ENCODE assay signal across 29 mouse cellular contexts in genomic region chr7:97629351-97629750, GRCm38 (mm10). TPM values are rescaled to one million over a fixed set of nuclear protein-coding genes. Genes with fewer than 3 reads are reported as not detected.
A peak's percentile ranks its signal among the peaks of the same experiment; 100 is the strongest.
DNase-seq lines count a peak whose midpoint lies in the region; ATAC-seq and TF ChIP-seq lines count a peak whose summit lies in the region.
"Had no signal": no experiment of that assay in that cellular context is flagged by ENCODE, and none has a peak within 500 bp of the region (broad histone marks: within the 10 kb centered on the region; RNA-seq: fewer than 3 reads in every experiment).

No protein-coding gene starts in this region.

- no peaks in the 10 kb centered on the region for H3K27me3 ChIP-seq in heart, embryonic 12.5 days (replicated peaks)
- no peaks in the 10 kb centered on the region for H3K27me3 ChIP-seq in heart, embryonic 10.5 days (ENCODE audit: insufficient read depth, poor library complexity, severe bottlenecking)
- H3K27me3 ChIP-seq in thymus, adult 2 months (ENCODE audit: control insufficient read depth, insufficient read depth, low read length) = no peaks in the 10 kb centered on the region
- H3K27me3 ChIP-seq: CH12.LX; embryonic facial prominence, embryonic 15.5 days; forebrain, embryonic 13.5 days; heart, embryonic 13.5 days; intestine, embryonic 15.5 days; limb, embryonic 13.5 days; liver, embryonic 12.5 days; neural tube, embryonic 13.5 days; stomach, embryonic 15.5 days had no signal

- 0 out of 2 replicates have a peak overlapping the region, but pooled peaks have one; percentile 8 for H3K4me2 ChIP-seq in heart, embryonic 12.5 days
- H3K4me2 ChIP-seq: embryonic facial prominence, embryonic 15.5 days; forebrain, embryonic 13.5 days; heart, embryonic 13.5 days; intestine, embryonic 15.5 days; limb, embryonic 13.5 days; liver, embryonic 12.5 days; midbrain, embryonic 11.5 days; neural tube, embryonic 13.5 days; stomach, embryonic 15.5 days had no signal

- H3K9ac ChIP-seq in heart, embryonic 12.5 days = no peak overlapping the region
- H3K9ac ChIP-seq: embryonic facial prominence, embryonic 15.5 days; forebrain, embryonic 13.5 days; heart, embryonic 13.5 days; intestine, embryonic 15.5 days; limb, embryonic 13.5 days; liver, embryonic 12.5 days; liver, postnatal 0 days; neural tube, embryonic 13.5 days; stomach, embryonic 15.5 days had no signal

- no peak for TF ChIP-seq CTCF in thymus, adult 2 months (IDR thresholded peaks at IDR 0.05; ENCODE audit: borderline replicate concordance, control insufficient read depth, extremely low read depth, insufficient read depth, low read length, poor library complexity)

- 22% methylated on average over 2 of the region's 2 CpGs for WGBS in heart, embryonic 12.5 days
- WGBS in heart, embryonic 10.5 days = 19% methylated on average over 2 of the region's 2 CpGs
- WGBS in thymus, adult 2 months = 90% methylated on average over 2 of the region's 2 CpGs

- no peak for ATAC-seq in heart, embryonic 12.5 days (ENCODE audit: insufficient number of reproducible peaks, low FRiP score)
- ATAC-seq: activated CD4-positive, CD25-positive, alpha-beta regulatory T cell, adult 4 months; forebrain, embryonic 13.5 days; hindbrain, postnatal 0 days; intestine, embryonic 15.5 days; liver, embryonic 12.5 days; liver, postnatal 0 days had no signal

- TF ChIP-seq POLR2A in thymus, adult 2 months (IDR thresholded peaks at IDR 0.05; ENCODE audit: control insufficient read depth, extremely low read depth, insufficient read depth, low read length, poor library complexity) = no peak

- no peak overlapping the region for H3K4me3 ChIP-seq in heart, embryonic 12.5 days
- no peak overlapping the region for H3K4me3 ChIP-seq in heart, embryonic 10.5 days
- H3K4me3 ChIP-seq in thymus, adult 2 months (ENCODE audit: control insufficient read depth, insufficient read depth, low read length) = no peak overlapping the region
- H3K4me3 ChIP-seq: embryonic facial prominence, embryonic 10.5 days; embryonic facial prominence, embryonic 15.5 days; forebrain, embryonic 13.5 days; heart, embryonic 13.5 days; intestine, embryonic 15.5 days; limb, embryonic 13.5 days; liver, embryonic 12.5 days; neural tube, embryonic 13.5 days; stomach, embryonic 15.5 days had no signal

- no peaks in the 10 kb centered on the region for H3K36me3 ChIP-seq in heart, embryonic 12.5 days
- H3K36me3 ChIP-seq in heart, embryonic 10.5 days = no peaks in the 10 kb centered on the region
- no peaks in the 10 kb centered on the region for H3K36me3 ChIP-seq in thymus, adult 2 months (ENCODE audit: control insufficient read depth, insufficient read depth, low read length)
- H3K36me3 ChIP-seq: embryonic facial prominence, embryonic 15.5 days; intestine, embryonic 15.5 days; limb, embryonic 13.5 days; liver, embryonic 12.5 days; neural tube, embryonic 13.5 days; stomach, embryonic 15.5 days had no signal

- peak; percentile 39 to 78 for DNase-seq in adrenal gland, adult (ENCODE audit: inconsistent age in 2 of 2, low spot score in 1 of 2)
- DNase-seq in adrenal gland, postnatal 4 days (ENCODE audit: low spot score in 2 of 2) = no peak
- no peak for DNase-seq in heart, embryonic 10.5 days (ENCODE audit: low spot score)
- DNase-seq in adrenal gland, adult 8-10 months = peak; percentile 24
- DNase-seq in retina, postnatal 1 day = peak; percentile 29
- no peak for DNase-seq in thymus, adult 2 months
- DNase-seq: cerebellum, adult 11-12 months; cerebellum, postnatal 25 days; gastrocnemius, postnatal 25 days; kidney, adult 2 months; kidney, postnatal 4 days; liver, postnatal 0 days; lung, postnatal 36 days; right cerebral cortex, postnatal 25 days; thymus, postnatal 14 days had no signal

- H3K4me1 ChIP-seq in heart, embryonic 12.5 days (replicated peaks) = peaks cover 22% of the 10 kb centered on the region
- H3K4me1 ChIP-seq in heart, embryonic 10.5 days = peaks cover 17% of the 10 kb centered on the region; the same call in 1 of the 2 replicates
- no peaks in the 10 kb centered on the region for H3K4me1 ChIP-seq in thymus, adult 2 months (replicated peaks; ENCODE audit: control insufficient read depth, insufficient read depth, low read length)
- H3K4me1 ChIP-seq: embryonic facial prominence, embryonic 10.5 days; embryonic facial prominence, embryonic 15.5 days; forebrain, embryonic 13.5 days; intestine, embryonic 15.5 days; liver, embryonic 12.5 days; neural tube, embryonic 13.5 days; stomach, embryonic 15.5 days had no signal

- H3K27ac ChIP-seq in heart, embryonic 12.5 days (ENCODE audit: poor library complexity, severe bottlenecking) = no peak overlapping the region
- H3K27ac ChIP-seq in heart, embryonic 10.5 days = no peak overlapping the region
- no peak overlapping the region for H3K27ac ChIP-seq in thymus, adult 2 months (ENCODE audit: control insufficient read depth, insufficient read depth, low read length)
- H3K27ac ChIP-seq: embryonic facial prominence, embryonic 10.5 days; embryonic facial prominence, embryonic 15.5 days; forebrain, embryonic 13.5 days; heart, embryonic 13.5 days; hindbrain, postnatal 0 days; intestine, embryonic 15.5 days; limb, embryonic 13.5 days; liver, embryonic 12.5 days; neural tube, embryonic 13.5 days; stomach, embryonic 15.5 days had no signal

- H3K9me3 ChIP-seq in heart, embryonic 12.5 days (replicated peaks) = no peaks in the 10 kb centered on the region
- H3K9me3 ChIP-seq in heart, embryonic 10.5 days = no peaks in the 10 kb centered on the region
- H3K9me3 ChIP-seq: embryonic facial prominence, embryonic 10.5 days; embryonic facial prominence, embryonic 15.5 days; forebrain, embryonic 13.5 days; heart, embryonic 13.5 days; intestine, embryonic 15.5 days; limb, embryonic 13.5 days; liver, embryonic 12.5 days; neural tube, embryonic 13.5 days; stomach, embryonic 15.5 days had no signal

RNA-seq across cellular contexts. Expression of gene Rsf1, which starts 49.7 kb away (rescaled TPM):
- 10 to 100 TPM; 35.4 to 40.4 TPM for total RNA-seq in adrenal gland, postnatal 4 days (2021)
- 15.7 and 16.4 TPM in 2 replicates for polyA plus RNA-seq in heart, embryonic 12.5 days (2016; fragmentation: Nextera tagmentation; extraction: Ambion mirVana)
- 15.8 and 17.7 TPM in 2 replicates for polyA plus RNA-seq in heart, embryonic 10.5 days (2016; fragmentation: Nextera tagmentation; extraction: Ambion mirVana)
- total RNA-seq in adrenal gland, adult 8-10 months (2022) = 10 to 100 TPM; 23.9 to 37.7 (median 31.4) TPM
- 4.6 and 5.8 TPM in 2 replicates for polyA plus RNA-seq in thymus, adult 2 months (2012; rRNA removed)

RNA-seq across cellular contexts. Expression of gene Aamdc, which starts 50.1 kb away (rescaled TPM):
- total RNA-seq in adrenal gland, postnatal 4 days (2021) = 10 to 100 TPM; 29.9 to 33.4 TPM
- 32.9 and 33.0 TPM in 2 replicates for polyA plus RNA-seq in heart, embryonic 12.5 days (2016; fragmentation: Nextera tagmentation; extraction: Ambion mirVana)
- 30.6 and 32.9 TPM in 2 replicates for polyA plus RNA-seq in heart, embryonic 10.5 days (2016; fragmentation: Nextera tagmentation; extraction: Ambion mirVana)
- total RNA-seq in adrenal gland, adult 8-10 months (2022) = 10 to 100 TPM; 33.5 to 41.6 (median 35.7) TPM
- 17.8 and 20.0 TPM in 2 replicates for polyA plus RNA-seq in thymus, adult 2 months (2012; rRNA removed)

Comparison
In these comparisons a context has a peak if more than half of its experiments do, and no peak if none do; other contexts are left out.
1. DNase-seq: peak in adrenal gland, adult (2 of 2), adrenal gland, adult 8-10 months (single experiment) and retina, postnatal 1 day (single experiment); none in adrenal gland, postnatal 4 days (0 of 2), heart, embryonic 10.5 days (single experiment) and thymus, adult 2 months (single experiment).